Mouse (Mus musculus): ENCODE data around the gene Cd164l2. TPM values are rescaled to one million over a fixed set of nuclear protein-coding genes. Genes with fewer than 3 reads are reported as not detected.
A peak's percentile ranks its signal among the peaks of the same experiment; 100 is the strongest.

The Cd164l2 gene
- 1.2 and 2.5 TPM in 2 replicates for polyA plus RNA-seq (2016; fragmentation: Nextera tagmentation; extraction: Ambion mirVana)

DNA sequence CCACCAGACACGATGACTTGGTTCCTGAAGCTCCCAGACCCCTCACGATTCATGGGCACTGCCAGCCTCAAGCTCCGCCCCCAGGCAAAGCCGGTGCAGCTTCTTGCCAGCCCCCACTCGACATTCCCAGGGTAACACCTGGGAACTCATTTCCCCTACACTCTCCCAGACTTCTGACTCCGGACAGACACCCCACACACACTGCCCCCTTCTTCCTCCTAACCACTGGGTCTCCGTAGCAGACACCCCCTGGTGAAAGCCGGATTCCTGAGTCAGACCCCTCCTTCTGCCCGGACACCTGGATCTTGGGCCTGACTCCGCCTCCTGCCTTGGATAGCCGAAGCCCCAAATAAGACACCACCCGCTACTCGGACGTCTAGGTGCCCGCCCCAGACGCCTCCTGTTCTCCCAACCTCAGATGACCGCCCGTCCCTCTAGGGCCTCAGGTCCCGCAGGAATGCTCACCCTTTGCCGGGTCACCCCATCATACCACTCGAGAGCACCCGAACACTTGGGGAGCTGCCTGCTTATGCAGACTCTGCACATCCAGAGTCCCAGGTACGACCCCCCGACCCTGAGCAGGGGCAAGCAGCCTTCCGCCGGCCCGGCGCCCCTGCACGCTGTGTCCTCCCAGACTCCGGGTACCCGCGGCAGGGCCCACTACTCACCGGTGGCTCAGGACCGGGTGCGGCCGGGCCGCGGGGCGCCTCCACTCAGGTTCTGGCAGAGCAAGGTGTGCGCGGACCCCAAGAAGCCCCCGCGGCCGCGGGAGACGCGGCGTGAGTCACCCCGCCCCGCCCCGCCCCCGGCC lies at the start of gene Cd164l2, which contains the start of gene Gpr3:
Gene Cd164l2 (plus strand): TSS at position 381 of the 811 bp plus-strand sequence.
Gene Gpr3 (minus strand): TSS at position 786 of the 811 bp plus-strand sequence.
- no peaks in the 10 kb centered on the region for H3K9me3 ChIP-seq
- peak within 1 kb of the TSS; percentile 86 for H3K4me3 ChIP-seq
- no peak for DNase-seq (ENCODE audit: extremely low spot score, low spot score)
- no peaks in the 10 kb centered on the region for H3K36me3 ChIP-seq (replicated peaks)
- peaks cover 30% of the 10 kb centered on the region for H3K4me1 ChIP-seq
- WGBS: 1% methylated on average over 52 of the region's 52 CpGs
- peak within 1 kb of the TSS; percentile 79 for H3K27ac ChIP-seq
- H3K27me3 ChIP-seq (ENCODE audit: poor library complexity, severe bottlenecking): peaks cover 85% of the 10 kb centered on the region

GRCm38 (mm10) chr4:133162196-133162595 lies 49.7 kb upstream of the Cd164l2 start:
- Histone ChIP-seq H3K36me3 (replicated peaks) (peaks cover 23% of the 10 kb centered on the region), H3K27me3 (ENCODE audit: poor library complexity, severe bottlenecking) (no peaks in the 10 kb centered on the region), H3K4me3 (no peak overlapping the region), H3K27ac (no peak overlapping the region), H3K9me3 (no peaks in the 10 kb centered on the region), H3K4me1 (peaks cover 28% of the 10 kb centered on the region)
- WGBS: 85% methylated on average over 6 of the region's 6 CpGs
- no peak for DNase-seq (ENCODE audit: extremely low spot score, low spot score)

- Histone ChIP-seq H3K27ac (no peak overlapping the region), H3K27me3 (ENCODE audit: poor library complexity, severe bottlenecking) (no peaks in the 10 kb centered on the region), H3K4me3 (no peak overlapping the region), H3K4me1 (no peaks in the 10 kb centered on the region), H3K36me3 (replicated peaks) (peaks cover 14% of the 10 kb centered on the region), H3K9me3 (no peaks in the 10 kb centered on the region)
- 97% methylated on average over 9 of the region's 9 CpGs for WGBS
- DNase-seq (ENCODE audit: extremely low spot score, low spot score): no peak
Observed at GRCm38 (mm10) chr4:133166773-133167172, 45.2 kb upstream of the Cd164l2 start.

DNA sequence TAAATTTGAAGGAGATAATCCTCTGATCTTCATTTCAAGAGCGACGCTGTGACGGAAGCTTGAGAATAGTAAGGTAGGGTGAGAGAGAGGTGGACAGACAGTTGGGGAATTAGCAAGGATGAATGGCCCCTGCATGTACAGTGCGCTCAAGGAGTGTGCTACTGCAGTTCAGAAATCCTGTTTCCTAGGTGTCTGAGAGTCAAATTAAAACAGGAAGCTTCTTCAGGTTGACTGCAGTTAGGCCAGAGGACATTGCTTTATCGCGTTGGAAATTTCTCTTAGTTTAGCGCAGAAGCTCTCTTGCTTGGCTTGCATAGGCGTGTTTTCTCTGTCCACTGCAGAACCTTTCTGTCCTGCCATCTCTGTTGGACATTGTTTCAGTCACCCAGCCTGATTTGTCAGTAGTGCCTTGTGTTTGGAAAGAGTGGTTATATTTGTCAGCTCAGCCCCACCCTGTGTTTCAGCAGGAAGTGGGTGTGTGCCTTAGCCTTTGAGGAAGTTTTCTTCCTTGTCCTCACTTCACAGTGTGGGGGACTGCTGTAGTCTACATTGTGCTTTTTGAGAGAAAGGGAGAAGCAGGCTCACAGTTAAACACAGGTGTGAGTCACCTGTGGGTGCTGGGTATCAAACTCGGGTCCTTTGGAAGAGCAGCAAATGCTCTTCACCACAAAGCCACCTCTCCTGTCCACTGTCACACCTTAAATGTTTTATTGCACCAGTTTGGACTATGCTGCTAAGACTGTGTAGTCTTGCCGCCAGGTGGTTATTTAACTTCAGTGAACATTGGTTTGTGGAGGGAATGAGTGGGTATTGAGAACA lies 42.5 kb upstream of the Cd164l2 start:
- no peaks in the 10 kb centered on the region for H3K9me3 ChIP-seq
- no peak for DNase-seq (ENCODE audit: extremely low spot score, low spot score)
- H3K27me3 ChIP-seq (ENCODE audit: poor library complexity, severe bottlenecking): no peaks in the 10 kb centered on the region
- H3K27ac ChIP-seq: no peak overlapping the region
- H3K36me3 ChIP-seq (replicated peaks): peaks cover 9% of the 10 kb centered on the region
- WGBS: 93% methylated on average over 10 of the region's 10 CpGs
- H3K4me1 ChIP-seq: no peaks in the 10 kb centered on the region
- H3K4me3 ChIP-seq: no peak overlapping the region

- Histone ChIP-seq H3K36me3 (replicated peaks) (peaks cover 3% of the 10 kb centered on the region; the same call in 1 of the 2 replicates), H3K9me3 (no peaks in the 10 kb centered on the region), H3K27me3 (ENCODE audit: poor library complexity, severe bottlenecking) (no peaks in the 10 kb centered on the region), H3K4me3 (no peak overlapping the region), H3K27ac (no peak overlapping the region), H3K4me1 (no peaks in the 10 kb centered on the region)
- WGBS: 88% methylated on average over 3 of the region's 3 CpGs
- no peak for DNase-seq (ENCODE audit: extremely low spot score, low spot score)
Observed at GRCm38 (mm10) chr4:133170056-133170524, 41.8 kb upstream of the Cd164l2 start.

DNA sequence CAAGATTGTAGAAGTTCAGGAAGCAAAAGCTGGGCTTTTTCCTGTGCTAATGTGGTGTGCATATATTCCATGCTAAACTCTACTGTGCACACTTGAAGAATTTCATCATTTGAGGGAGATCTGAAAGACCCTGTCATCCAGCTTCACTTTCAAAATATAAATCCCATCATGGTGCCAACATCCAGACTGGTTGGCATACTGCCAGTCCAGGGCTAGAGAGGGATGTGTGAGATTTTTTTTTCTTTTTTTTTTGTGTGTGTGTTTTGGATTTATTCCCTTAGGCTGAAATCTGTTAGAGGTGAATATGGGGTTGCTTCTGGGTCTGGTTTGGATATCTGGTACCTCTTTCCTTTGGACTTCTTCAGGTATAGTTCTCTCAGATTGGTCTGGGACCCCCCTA lies 41.3 kb upstream of the Cd164l2 start:
- Histone ChIP-seq H3K4me3 (no peak overlapping the region), H3K4me1 (peaks cover 4% of the 10 kb centered on the region), H3K27me3 (ENCODE audit: poor library complexity, severe bottlenecking) (no peaks in the 10 kb centered on the region), H3K9me3 (no peaks in the 10 kb centered on the region), H3K27ac (no peak overlapping the region), H3K36me3 (replicated peaks) (no peaks in the 10 kb centered on the region; the same call in 1 of the 2 replicates)
- no peak for DNase-seq (ENCODE audit: extremely low spot score, low spot score)

GRCm38 (mm10) chr4:133172451-133172850 lies 39.5 kb upstream of the Cd164l2 start:
- peaks cover 12% of the 10 kb centered on the region for H3K36me3 ChIP-seq (replicated peaks)
- DNase-seq (ENCODE audit: extremely low spot score, low spot score): no peak
- no peak overlapping the region for H3K4me3 ChIP-seq
- WGBS: 94% methylated on average over 4 of the region's 4 CpGs
- no peaks in the 10 kb centered on the region for H3K27me3 ChIP-seq (ENCODE audit: poor library complexity, severe bottlenecking)
- peaks cover 20% of the 10 kb centered on the region for H3K4me1 ChIP-seq
- 0 out of 2 replicates have a peak overlapping the region, but pooled peaks have one; percentile 8 for H3K27ac ChIP-seq
- H3K9me3 ChIP-seq: no peaks in the 10 kb centered on the region

- DNase-seq (ENCODE audit: extremely low spot score, low spot score): no peak
- Histone ChIP-seq H3K27ac (no peak overlapping the region), H3K4me3 (no peak overlapping the region), H3K4me1 (peaks cover 22% of the 10 kb centered on the region), H3K27me3 (ENCODE audit: poor library complexity, severe bottlenecking) (no peaks in the 10 kb centered on the region), H3K36me3 (replicated peaks) (peaks cover 29% of the 10 kb centered on the region), H3K9me3 (no peaks in the 10 kb centered on the region)
- 88% methylated on average over 4 of the region's 4 CpGs for whole genome bisulfite sequencing
Observed at GRCm38 (mm10) chr4:133174361-133174760, 37.6 kb upstream of the Cd164l2 start.

- Histone ChIP-seq H3K27me3 (ENCODE audit: poor library complexity, severe bottlenecking) (no peaks in the 10 kb centered on the region), H3K4me1 (peaks cover 22% of the 10 kb centered on the region), H3K9me3 (no peaks in the 10 kb centered on the region), H3K4me3 (no peak overlapping the region), H3K36me3 (replicated peaks) (peaks cover 38% of the 10 kb centered on the region), H3K27ac (no peak overlapping the region)
- WGBS: 88% methylated on average over 7 of the region's 7 CpGs
- no peak for DNase-seq (ENCODE audit: extremely low spot score, low spot score)
Observed at GRCm38 (mm10) chr4:133175274-133175673, 36.7 kb upstream of the Cd164l2 start.

- DNase-seq (ENCODE audit: extremely low spot score, low spot score): peak; percentile 28
- 76% methylated on average over 14 of the region's 14 CpGs for WGBS
Observed at GRCm38 (mm10) chr4:133175998-133176760, 35.8 kb upstream of the Cd164l2 start.

GRCm38 (mm10) chr4:133176761-133177403 lies 35.0 kb upstream of the Cd164l2 start:
- 89% methylated on average over 18 of the region's 18 CpGs for WGBS
- H3K27me3 ChIP-seq (ENCODE audit: poor library complexity, severe bottlenecking): no peaks in the 10 kb centered on the region
- peaks cover 54% of the 10 kb centered on the region for H3K36me3 ChIP-seq (replicated peaks)
- H3K4me1 ChIP-seq: peaks cover 22% of the 10 kb centered on the region
- DNase-seq (ENCODE audit: extremely low spot score, low spot score): no peak
- H3K4me3 ChIP-seq: no peak overlapping the region
- peak overlapping the region; percentile 11; the same call in 1 of the 2 replicates for H3K27ac ChIP-seq
- no peaks in the 10 kb centered on the region for H3K9me3 ChIP-seq

More at GRCm38 (mm10) chr4:133175998-133176760, 35.8 kb upstream of the Cd164l2 start:
- H3K36me3 ChIP-seq (replicated peaks): peaks cover 47% of the 10 kb centered on the region
- H3K4me3 ChIP-seq: no peak overlapping the region
- H3K4me1 ChIP-seq: peaks cover 22% of the 10 kb centered on the region
- H3K27me3 ChIP-seq (ENCODE audit: poor library complexity, severe bottlenecking): no peaks in the 10 kb centered on the region
- no peaks in the 10 kb centered on the region for H3K9me3 ChIP-seq
- H3K27ac ChIP-seq: peak overlapping the region; percentile 27; the same call in 1 of the 2 replicates

GRCm38 (mm10) chr4:133178305-133178704 lies 33.6 kb upstream of the Cd164l2 start:
- Histone ChIP-seq H3K4me1 (peaks cover 23% of the 10 kb centered on the region), H3K27ac (no peak overlapping the region), H3K27me3 (ENCODE audit: poor library complexity, severe bottlenecking) (no peaks in the 10 kb centered on the region), H3K9me3 (no peaks in the 10 kb centered on the region), H3K36me3 (replicated peaks) (peaks cover 66% of the 10 kb centered on the region), H3K4me3 (no peak overlapping the region)
- WGBS: 92% methylated on average over 5 of the region's 5 CpGs
- no peak for DNase-seq (ENCODE audit: extremely low spot score, low spot score)

Data from forebrain, embryonic 10.5 days (tissue).